Mouse (Mus musculus) skeletal muscle tissue, adult 2 months (tissue): ENCODE data around the gene Ndufb11.

ENCODE experiments used
- DNase-seq: peaks from one replicate; pipeline ENCODE4 v3.0.0-alpha.2; 2012; ENCODE audit warnings: low read depth, low spot score

Gene Ndufb11

DNA sequence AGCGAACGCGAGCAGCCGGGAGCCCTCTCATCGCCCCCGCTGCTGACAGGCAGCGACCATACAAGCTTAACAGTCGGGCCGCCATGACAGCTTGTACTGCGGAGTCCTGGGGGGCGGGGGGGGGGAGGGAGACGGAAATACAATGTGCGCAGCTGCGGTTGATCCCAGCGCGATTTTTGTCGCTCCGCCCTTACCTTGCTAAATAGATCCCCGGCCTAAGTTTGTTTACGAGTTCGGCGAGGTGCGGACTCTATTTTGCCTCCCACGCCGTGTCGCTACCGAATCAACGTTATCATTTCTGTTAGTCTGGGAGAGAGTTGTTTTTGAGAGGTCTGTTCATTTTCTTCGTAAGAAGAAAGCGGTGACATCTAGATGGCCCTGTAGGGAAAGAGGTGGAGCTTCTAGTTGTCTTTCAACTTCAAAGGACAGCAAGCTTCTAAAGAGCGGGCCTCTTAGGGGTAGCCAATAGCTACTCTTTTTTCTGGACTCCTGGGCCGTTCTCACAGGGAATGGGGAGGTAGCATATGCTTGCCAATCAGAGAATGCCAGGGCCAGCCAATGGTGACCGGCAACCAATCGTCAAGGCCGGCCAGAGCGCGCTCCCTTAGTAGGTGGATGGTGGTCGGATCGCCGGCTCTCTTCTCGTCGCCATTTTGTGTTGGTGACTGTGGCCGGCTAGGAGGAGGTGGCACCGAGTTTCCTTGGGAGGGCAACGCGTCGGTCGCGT is at the start of gene Ndufb11, which contains the start of gene Rbm10:
Ndufb11 (minus strand) TSS at position 444 of the 727 bp plus-strand sequence.
Rbm10 (plus strand) TSS at position 328 of the 727 bp plus-strand sequence.
- DNase-seq = peak; percentile 72

GRCm38 (mm10) chrX:20663444-20663790 is 46.0 kb upstream of the Ndufb11 start:
- DNase-seq = no peak

DNA sequence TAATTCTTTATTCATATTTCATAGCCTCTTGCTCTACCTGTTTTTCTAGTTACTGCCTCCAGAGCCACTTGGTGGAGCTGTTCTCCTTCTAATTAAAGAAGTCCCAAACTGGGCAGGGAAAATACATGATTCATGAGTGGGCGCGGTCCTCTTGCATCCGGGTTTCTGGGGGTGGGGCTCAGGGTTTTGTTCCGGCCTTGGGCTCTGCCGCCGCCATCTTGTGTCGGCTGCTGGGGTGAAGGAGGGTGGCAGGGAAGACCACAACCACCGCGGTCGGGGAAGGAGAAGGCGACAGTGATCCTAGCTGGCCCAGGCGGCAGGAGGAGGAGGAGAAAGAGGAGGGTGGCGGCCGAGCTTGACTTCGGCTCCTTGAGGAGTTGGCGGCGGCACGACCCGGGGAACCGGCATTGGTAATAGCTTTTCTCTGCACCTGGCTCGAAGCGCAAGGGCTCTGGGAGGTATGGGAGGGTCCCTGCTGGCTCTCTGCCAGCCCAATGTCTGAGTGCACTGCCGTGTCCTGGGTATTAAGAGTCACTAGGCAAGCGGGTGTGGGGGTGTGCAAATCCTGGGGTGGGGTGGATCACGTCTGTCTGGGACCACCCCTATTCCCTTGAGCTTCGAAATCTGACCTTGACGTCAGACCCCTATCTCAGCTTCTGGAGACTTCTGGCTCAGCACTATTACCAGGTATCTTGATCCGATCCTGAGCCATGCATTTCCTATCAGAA is 45.5 kb upstream of the Ndufb11 start:
- DNase-seq = peak; percentile 78

DNA sequence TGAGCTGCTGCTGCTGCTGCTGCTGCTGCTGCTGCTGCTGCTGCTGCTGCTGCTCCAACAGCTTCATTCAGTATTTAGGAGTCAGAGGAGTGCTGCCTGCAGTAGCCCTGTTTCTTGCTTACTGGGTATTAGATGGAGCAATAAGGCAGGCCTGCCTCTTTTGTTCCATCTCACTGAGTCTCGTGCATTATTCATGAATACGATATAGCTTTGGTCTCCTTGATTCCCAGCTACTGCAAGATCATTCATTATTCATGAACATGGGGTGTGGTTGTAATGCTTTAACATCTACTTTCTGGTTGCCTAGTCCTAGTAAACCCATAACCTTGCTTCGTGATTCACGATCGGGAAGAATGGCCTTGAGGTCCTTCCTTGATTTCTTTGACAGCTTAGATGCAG is 44.9 kb upstream of the Ndufb11 start:
- DNase-seq = no peak

DNA sequence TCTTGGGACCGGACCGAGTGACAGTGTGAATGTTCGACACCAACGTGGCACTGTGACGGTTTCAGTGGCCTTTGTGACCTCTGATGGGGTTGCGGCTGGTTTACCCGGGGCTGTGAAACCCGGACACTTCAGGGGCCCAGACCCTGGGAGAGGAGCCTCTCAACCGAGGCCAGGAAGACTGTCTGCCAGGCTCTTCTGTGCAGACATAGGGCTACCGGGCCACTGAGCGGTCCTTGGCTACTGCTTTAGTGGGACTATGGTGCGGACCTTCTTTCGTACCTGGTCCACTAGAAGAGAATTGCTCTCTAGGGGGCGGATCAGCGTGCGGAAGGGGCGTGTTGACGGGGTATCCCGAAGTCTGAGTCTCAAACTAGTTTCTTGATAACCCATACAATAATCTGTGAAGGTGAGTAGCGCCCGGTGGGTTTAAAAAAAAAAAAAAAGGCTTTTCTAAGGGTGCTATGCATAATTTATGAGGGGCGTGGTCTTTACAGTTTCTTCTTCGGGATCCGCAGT is 41.5 kb upstream of the Ndufb11 start:
- DNase-seq = no peak

DNA sequence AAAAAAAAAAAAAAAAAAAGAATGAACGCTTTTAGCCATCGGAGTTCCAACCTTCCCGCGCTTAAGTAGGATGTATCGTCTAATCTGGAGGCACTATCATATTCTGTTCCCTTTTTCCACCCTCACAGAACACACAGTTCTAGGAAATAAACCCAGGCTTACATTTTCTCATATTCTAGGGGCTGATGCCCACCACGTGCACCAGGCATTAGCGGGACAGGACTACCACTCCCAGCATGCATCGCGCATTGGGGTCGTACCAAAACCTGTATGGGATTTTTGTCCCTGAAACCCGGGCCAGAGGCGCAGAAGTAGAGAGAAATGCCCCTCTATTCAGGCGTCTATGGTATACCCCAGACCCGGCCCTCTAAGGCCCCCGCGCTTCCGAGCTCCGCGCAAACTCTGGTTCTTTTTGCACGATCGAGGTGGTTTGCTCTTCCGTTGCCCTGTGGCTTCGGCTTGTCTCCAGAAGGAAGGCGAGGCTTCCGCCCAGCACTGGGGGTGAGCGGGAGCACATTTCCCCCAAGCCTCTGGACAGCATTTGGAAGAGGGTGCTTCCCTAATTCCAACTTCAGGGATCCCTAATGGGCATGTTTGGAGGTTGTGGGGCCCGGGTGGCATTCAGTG is 40.7 kb upstream of the Ndufb11 start, which contains the start of gene Uba1:
Uba1 (plus strand) TSS at position 301 of the 627 bp plus-strand sequence.
- DNase-seq = peak; percentile 36

GRCm38 (mm10) chrX:20657593-20657992 is 40.2 kb upstream of the Ndufb11 start:
- DNase-seq = no peak

GRCm38 (mm10) chrX:20644780-20645179 is 27.4 kb upstream of the Ndufb11 start:
- no peak for DNase-seq

DNA sequence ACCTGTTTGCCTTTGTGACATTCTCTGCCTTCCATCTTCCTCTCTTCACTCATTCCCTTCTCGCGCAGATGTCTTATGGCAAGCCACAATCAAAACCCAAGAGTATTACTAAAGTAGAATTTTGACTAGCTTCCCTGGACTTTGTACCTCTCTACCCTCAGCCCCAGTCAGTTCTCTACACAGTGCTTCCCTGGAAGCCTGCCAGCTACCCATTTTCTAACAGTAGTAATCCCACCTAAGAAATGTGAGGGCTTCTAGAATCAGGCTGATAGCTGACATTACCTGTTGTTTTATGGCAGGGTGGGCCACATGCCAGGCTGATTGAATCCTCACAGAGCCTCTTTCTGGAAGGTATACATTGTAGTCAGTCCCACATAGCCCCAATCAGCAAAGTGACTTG is 20.7 kb upstream of the Ndufb11 start:
- no peak for DNase-seq

DNA sequence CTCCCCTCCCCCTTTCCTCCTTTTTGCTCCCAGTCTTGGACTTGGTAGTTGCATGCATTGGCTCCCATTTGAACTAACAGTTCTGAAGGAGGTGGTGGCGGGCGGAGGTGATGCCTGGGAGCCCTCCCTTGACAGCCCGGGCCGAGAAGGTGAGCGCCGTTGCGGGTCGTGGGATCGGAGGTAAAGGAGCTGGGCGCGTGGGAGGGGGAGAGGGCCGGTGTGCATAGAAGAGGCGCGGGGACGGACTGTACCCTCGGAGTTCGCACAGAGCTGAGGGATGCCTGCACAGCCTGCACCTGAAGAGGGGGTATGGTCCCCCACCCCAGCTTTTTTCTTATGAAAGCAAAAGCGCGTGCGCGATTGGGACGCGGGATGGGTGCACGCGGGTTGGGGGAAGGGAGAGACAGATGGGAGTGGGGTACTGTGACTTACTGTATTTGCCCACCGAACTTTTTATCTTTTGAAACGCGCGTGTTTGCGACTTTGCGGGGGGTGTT is 532 bp upstream of the Ndufb11 start:
- DNase-seq = peak; percentile 10

DNA sequence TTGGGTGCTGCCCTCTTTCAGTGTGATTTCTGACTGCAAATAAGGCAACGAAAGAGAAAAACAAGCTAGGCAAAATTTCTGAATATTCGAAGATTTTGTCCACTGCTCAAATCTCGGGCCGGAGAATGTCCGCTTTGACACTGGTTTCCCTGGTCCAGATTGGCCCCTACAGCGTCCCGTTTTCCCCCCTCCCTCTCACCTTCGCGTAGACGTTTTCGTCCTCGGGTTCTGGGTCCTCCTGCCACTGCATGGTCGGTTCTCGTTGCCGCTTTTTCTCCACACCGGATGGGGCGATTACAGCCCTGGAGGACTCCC is 601 bp downstream of the Ndufb11 start:
- DNase-seq = no peak

DNA sequence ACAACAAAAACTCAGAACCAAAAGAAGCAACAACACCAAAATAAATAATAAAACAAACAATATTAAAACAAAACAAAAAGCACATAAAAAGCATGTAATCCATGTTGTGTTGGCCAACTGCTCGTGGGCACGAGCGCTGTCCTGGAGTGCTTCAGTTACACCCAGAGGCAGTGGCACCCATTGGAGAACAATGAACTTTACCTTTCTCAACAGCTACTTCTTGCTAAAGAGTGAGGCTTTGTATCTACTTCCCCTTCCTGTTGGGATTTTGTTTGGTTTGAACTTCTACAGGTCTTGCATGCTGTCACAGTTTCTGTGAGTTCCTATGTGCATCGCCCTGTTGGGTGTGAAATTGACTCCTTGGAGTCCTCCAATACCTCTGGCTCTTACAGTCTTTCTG is 8.9 kb downstream of the Ndufb11 start:
- no peak for DNase-seq

DNA sequence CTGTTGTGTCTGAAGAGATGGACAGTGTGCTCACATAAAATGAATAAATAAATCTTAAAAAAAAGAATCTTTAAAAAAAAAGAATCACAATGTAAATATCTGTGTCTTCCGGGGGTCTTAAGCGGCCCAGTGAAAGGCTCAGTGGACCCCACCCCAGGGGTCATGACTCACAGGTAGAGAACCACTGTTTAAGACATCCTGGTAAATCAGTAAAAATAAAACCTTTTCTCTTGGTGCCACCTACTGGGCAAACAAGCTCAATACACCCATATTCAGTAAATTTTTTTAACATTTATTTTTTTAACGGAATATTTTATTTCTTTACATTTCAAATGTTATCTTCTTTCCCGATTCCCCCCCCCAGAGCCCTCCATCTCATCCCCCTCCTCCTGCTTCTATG is 29.5 kb downstream of the Ndufb11 start:
- DNase-seq = no peak

DNA sequence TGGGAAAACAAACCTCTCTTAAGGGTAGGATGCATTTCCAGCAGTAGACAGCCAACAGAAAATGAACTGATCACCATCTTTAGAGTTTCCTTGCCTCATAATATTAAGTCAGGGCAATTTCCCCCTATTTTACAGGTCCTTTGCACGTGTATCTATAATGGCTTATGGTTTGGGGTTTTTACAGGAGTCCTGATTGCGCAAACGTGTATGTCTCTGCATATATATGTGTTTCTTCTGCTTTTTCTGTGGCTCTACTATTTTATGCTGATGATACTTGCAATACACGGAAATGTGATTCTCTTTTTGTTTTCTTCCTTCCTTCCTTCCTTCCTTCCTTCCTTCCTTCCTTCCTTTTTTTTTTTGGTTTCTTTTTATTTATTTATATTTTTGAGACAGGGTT is 43.5 kb downstream of the Ndufb11 start:
- no peak for DNase-seq

DNA sequence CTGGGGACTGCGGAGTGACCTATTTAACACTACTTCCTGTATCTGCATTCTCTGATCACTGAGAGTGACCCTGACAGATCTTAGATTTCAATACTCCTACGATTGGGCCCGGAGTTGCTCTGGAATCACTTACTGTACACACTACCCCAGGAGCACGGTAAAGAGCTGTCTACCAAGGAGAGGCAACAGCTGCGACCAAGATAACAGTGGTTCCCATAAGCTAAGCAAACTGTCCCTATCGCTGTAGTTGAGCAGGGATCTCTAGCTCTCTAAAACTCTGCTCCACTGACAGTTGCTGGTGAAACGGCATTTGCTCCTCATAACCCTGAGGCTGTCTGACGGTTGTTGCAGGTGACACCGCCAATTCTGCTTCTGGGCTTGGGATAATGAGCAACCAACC is 44.7 kb downstream of the Ndufb11 start:
- DNase-seq = no peak

DNA sequence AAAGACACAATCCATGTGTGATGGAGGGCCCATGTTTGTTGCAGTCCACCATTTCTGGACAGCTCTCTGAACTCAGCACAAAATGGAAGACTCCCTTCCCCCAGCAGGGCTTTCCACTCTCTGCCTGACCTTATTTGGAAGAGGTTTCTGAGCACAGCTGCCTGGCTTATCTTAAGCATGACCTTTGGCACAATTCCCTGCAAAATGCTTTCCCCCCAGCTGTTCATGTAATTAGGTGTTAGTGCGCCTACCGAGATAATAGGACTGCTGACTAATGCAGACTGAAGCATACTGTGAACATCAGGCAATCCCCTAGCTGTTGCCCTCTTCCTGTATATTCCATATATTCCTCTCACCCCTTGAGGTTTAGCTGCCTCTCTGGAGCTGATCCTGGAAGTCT is 46.4 kb downstream of the Ndufb11 start:
- peak; percentile 1 for DNase-seq
